Mouse (Mus musculus) brain, embryonic 14.5 days (tissue): ENCODE data around the gene Dars. TPM values are rescaled to one million over a fixed set of nuclear protein-coding genes. Genes with fewer than 3 reads are reported as not detected.

Experiments used
- DNase-seq: peaks from one replicate; pipeline ENCODE4 v3.0.0-alpha.2; 2011; ENCODE audit warnings: low read depth
- CTCF ChIP-seq: fragments of 200-500 bp; IDR thresholded peaks from 2 replicates; pipeline ENCODE4 v1.5.1; 2012; ENCODE audit warnings: inconsistent platforms, mild to moderate bottlenecking, moderate library complexity, borderline replicate concordance; ENCODE audit not compliant: insufficient read depth, insufficient read length; ENCODE audit errors: extremely low read depth
- POLR2A ChIP-seq: fragments of 200-500 bp; IDR thresholded peaks from 2 replicates; pipeline ENCODE4 v1.6.1; 2012; ENCODE audit warnings: mild to moderate bottlenecking, inconsistent platforms, borderline replicate concordance; ENCODE audit not compliant: poor library complexity, insufficient read depth, insufficient read length, severe bottlenecking; ENCODE audit errors: extremely low read depth
- polyA plus RNA-seq: library from polyadenylated mRNA; depleted of rRNA; stranded (reverse); fragments of >200 nt; gene quantifications from 2 replicates; pipeline ENCODE4 v1.2.3, GENCODE M21; 2012

Dars gene
- polyA plus RNA-seq, 1 experiment: 55.3 TPM

DNA sequence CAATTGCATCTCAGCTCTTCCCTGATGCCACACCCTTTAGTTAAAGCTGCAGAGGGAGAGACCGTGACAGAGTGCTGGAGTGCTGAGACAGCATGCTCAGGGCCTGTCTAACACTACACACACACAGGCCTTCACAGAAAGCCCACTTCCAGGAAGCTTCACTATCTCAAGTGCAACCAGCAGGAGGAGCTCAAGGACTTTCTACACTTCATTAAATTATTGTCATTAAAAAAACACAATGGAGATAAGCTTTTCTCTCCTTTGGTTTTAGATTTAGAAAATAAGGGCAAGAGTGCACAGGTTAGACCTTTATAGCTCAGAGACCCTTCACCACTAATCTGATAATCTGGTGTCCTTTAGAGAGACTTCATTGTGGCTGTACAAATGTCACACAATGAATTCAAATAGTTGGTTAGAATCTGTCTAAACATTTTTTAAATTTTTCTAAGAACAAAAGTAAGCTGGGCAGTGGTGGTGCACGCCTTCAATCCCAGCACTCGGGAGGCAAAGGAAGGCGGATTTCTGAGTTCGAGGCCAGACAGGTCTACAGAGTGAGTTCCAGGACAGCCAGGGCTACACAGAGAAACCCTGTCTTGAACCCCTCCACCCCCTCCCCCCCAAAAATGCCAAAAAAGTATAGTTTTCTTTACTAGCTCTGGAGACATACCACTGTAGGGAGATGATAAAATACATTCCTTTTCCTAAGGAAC lies 48.3 kb downstream of the Dars start:
- TF ChIP-seq POLR2A (no peak), CTCF (peak; percentile 66; the same call in 1 of the 2 replicates)
- peak; percentile 82 for DNase-seq

GRCm38 (mm10) chr1:128360601-128361000 lies 56.6 kb downstream of the Dars start:
- TF ChIP-seq POLR2A (no peak), CTCF (no peak)
- DNase-seq: peak; percentile 78

GRCm38 (mm10) chr1:128359554-128360376 lies 57.4 kb downstream of the Dars start, which contains the start of gene Mcm6:
Mcm6 (minus strand) TSS chr1:128359664.
- TF ChIP-seq CTCF (no peak), POLR2A (peak; percentile 49; the same call in 1 of the 2 replicates)
- peak; percentile 98 for DNase-seq

- peak; percentile 79 for DNase-seq
- TF ChIP-seq POLR2A: no peak
- TF ChIP-seq CTCF: no peak
Observed at GRCm38 (mm10) chr1:128358916-128359553, 58.1 kb downstream of the Dars start.

DNA sequence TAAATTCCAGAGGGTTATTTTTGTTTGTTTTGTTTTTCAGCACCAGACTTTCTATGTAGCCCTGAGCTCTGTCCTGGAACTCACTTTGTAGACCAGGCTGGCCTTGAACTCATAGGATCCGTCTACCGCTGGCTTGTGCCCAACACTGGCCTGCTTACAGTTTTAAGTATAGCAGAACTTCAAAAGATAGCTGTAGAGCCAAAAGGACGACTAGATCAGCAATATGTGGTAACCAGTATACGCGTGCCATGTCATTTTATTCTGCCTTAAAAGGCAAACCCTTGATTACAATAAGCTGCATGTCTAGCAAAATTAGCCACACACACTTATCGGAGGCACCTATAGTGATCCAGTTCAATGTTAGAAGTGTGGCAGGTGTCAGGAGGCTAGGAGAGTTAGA lies 58.9 kb downstream of the Dars start:
- no peak for TF ChIP-seq CTCF
- TF ChIP-seq POLR2A: no peak
- DNase-seq: peak; percentile 5

DNA sequence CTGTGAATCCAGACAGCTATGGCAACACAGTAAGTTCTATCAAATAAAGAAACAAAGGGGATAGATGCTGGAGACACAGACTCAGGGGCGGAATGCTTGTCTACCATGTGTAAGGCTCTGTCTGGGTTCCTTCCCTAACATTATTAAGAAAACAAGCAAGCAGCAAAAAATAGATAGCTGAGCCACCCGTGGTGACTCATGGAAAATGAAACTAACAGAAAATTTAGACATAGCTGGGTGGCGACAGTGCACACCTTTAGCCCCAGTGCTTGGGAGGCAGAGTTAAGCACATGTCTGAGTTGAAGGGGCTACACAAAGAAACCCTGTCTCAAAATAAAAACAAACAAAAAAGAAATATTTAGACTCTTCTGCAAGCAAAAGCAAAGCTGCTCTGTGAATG lies 59.7 kb downstream of the Dars start:
- DNase-seq: peak; percentile 18
- TF ChIP-seq POLR2A (no peak), CTCF (no peak)

GRCm38 (mm10) chr1:128353092-128353491 lies 64.1 kb downstream of the Dars start:
- TF ChIP-seq CTCF: no peak
- TF ChIP-seq POLR2A: no peak

GRCm38 (mm10) chr1:128344232-128344631 lies 72.9 kb downstream of the Dars start:
- TF ChIP-seq POLR2A: no peak
- no peak for TF ChIP-seq CTCF
- peak; percentile 53 for DNase-seq

More at GRCm38 (mm10) chr1:128353092-128353491, 64.1 kb downstream of the Dars start:
- no peak for DNase-seq

DNA sequence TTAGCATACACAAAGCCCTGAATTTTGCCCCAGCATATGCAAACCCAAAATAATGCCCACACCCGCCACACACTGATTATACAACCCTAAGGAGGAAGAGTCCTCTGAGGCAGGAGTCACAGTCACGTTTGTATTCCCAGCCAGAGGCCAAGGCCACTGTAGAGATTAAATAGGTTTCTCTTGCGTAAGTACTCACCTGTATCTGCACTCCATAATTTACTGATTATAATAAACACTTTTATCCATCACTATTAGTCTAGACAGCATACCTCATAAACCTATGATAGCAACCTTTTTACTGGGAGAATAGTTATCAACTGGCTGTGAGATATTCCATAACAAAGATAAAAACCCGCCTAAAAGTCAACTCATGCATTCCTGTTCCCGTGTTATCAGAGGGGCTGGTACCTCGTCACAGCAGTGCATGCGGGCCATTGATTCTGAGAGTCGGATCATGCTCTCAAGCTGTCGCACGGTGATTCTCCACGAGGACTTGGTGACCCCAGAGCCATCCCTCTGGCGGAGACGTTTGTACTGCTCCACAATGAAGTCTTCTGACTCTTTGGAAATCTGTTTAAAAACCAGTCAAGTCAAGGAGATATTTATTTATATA lies 79.4 kb downstream of the Dars start:
- DNase-seq: no peak
- TF ChIP-seq POLR2A (no peak), CTCF (no peak)

DNA sequence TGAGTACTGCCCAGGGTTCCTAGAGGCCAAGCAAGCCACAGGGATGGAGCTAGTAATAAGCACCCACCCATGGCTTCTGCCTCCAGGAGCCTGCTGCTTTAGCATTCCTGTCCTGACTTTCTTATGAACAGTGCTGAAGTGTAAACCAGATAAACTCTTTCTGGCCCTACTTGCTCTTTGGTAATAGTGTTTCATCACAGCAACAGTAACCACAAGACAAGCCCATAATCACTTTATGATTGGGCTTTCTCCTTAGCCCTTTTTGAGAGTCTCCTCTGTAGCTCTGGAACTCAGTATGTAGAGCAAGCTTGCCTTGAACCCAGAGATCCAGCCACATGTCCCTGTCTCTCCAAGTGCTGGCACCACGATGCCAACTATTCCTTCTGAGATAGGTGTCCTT lies 86.9 kb downstream of the Dars start:
- TF ChIP-seq POLR2A (no peak), CTCF (no peak)

DNA sequence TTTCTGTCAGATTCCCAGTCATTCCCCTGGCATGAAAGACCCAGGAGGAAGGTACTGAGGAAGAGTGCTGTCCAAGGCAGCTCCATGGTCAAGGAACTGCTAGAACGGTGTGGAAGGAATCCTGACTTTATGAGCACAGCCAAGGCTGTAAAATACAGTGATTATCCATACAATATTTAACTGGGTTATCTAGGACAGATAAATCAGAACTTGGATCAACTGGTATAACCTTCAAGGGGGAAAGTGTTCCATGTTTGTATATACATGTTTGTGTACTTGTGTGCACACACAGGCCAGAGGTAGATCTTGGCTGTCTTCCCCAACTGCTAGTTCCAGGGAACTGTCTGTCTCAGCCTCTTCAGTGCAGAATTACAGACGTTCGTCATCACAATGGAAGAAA lies 89.0 kb downstream of the Dars start, which contains the start of gene Lct:
Lct (minus strand) TSS at position 101 of the 400 bp plus-strand sequence.
- TF ChIP-seq CTCF (no peak), POLR2A (no peak)
- no peak for DNase-seq

More for the DNA sequence above, 86.9 kb downstream of the Dars start:
- DNase-seq: no peak

DNA sequence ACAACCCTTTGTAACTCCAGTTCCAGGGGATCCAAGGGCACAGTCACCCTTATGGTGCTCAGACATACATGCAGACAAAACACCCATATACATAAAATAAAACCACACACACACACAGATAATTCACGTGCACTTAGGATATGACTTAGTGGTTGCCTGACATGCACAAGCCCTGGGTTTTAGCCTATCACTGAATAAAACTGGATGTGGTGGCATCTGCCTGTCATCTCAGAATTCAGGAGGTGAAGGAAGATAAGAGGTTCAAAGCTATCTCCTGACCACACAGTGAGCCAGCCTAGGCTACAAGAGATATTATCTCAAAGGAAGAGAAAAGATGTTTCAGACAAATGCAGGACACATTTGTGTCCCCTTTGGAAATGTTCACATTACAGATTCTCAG lies 90.0 kb downstream of the Dars start:
- no peak for TF ChIP-seq POLR2A
- no peak for TF ChIP-seq CTCF
- DNase-seq: no peak
